Mouse (Mus musculus) hindbrain, embryonic 11.5 days (tissue): Measurements from ENCODE around the gene Usb1. TPM values are rescaled to one million over a fixed set of nuclear protein-coding genes. Genes with fewer than 3 reads are reported as not detected.

Experiments used
- ATAC-seq: fragments of 200-750 bp; cut with Nextera tagmentation; 2 replicates; pipeline ENCODE4 v1.8.0; 2017; ENCODE audit warnings: mild to moderate bottlenecking, moderate TSS enrichment, moderate library complexity; ENCODE audit not compliant: low FRiP score
- DNase-seq: peaks from one replicate; pipeline ENCODE4 v3.0.0-alpha.2; 2015; ENCODE audit warnings: low spot score
- H3K27ac ChIP-seq: fragments of 300-500 bp; sonication (generic); 2 replicates; pipeline ENCODE4 v1.5.1; 2014; ENCODE audit warnings: mild to moderate bottlenecking, low read depth, low read length
- H3K27me3 ChIP-seq: fragments of 300-500 bp; sonication (generic); 2 replicates; pipeline ENCODE4 v1.6.1; 2014; ENCODE audit warnings: mild to moderate bottlenecking, low read length, moderate library complexity, mixed read lengths; ENCODE audit not compliant: control insufficient read depth, insufficient read depth
- H3K36me3 ChIP-seq: fragments of 300-500 bp; sonication (generic); 2 replicates; pipeline ENCODE4 v1.6.1; 2014; ENCODE audit warnings: mild to moderate bottlenecking, low read length, moderate library complexity, mixed read lengths; ENCODE audit not compliant: control insufficient read depth, insufficient read depth
- H3K4me1 ChIP-seq: fragments of 300-500 bp; sonication (generic); replicated peaks from 2 replicates; pipeline ENCODE4 v1.6.1; 2014; ENCODE audit warnings: low read length, mixed read lengths; ENCODE audit not compliant: control insufficient read depth, insufficient read depth
- H3K4me2 ChIP-seq: fragments of 300-500 bp; sonication (generic); replicated peaks from 2 replicates; pipeline ENCODE4 v1.6.1; 2014; ENCODE audit warnings: mild to moderate bottlenecking, low read depth, low read length
- H3K4me3 ChIP-seq: fragments of 300-500 bp; sonication (generic); 2 replicates; pipeline ENCODE4 v1.5.1; 2014; ENCODE audit warnings: low read depth, low read length
- H3K9ac ChIP-seq: fragments of 300-500 bp; sonication (generic); 2 replicates; pipeline ENCODE4 v1.6.1; 2014; ENCODE audit warnings: low read depth, low read length
- H3K9me3 ChIP-seq: fragments of 300-500 bp; sonication (generic); 2 replicates; pipeline ENCODE4 v1.6.1; 2016; ENCODE audit warnings: low read length; ENCODE audit not compliant: control insufficient read depth
- WGBS: fragments of 180-500 bp; shearing (Covaris S2); extraction: QIAGEN DNeasy Blood & Tissue Kit; methylation state at CpG from one replicate; pipeline ENCODE4 v1.1.7; 2014; 5-methylcytosine and 5-hydroxymethylcytosine counted together
- polyA plus RNA-seq: library from polyadenylated mRNA; unstranded; fragments of >200 nt; fragmentation: Nextera tagmentation; extraction: Ambion mirVana; gene quantifications from 2 replicates; pipeline ENCODE4 v1.2.1, GENCODE M21; 2014

The Usb1 gene
- 36.5 and 40.3 TPM in 2 replicates for polyA plus RNA-seq

DNA sequence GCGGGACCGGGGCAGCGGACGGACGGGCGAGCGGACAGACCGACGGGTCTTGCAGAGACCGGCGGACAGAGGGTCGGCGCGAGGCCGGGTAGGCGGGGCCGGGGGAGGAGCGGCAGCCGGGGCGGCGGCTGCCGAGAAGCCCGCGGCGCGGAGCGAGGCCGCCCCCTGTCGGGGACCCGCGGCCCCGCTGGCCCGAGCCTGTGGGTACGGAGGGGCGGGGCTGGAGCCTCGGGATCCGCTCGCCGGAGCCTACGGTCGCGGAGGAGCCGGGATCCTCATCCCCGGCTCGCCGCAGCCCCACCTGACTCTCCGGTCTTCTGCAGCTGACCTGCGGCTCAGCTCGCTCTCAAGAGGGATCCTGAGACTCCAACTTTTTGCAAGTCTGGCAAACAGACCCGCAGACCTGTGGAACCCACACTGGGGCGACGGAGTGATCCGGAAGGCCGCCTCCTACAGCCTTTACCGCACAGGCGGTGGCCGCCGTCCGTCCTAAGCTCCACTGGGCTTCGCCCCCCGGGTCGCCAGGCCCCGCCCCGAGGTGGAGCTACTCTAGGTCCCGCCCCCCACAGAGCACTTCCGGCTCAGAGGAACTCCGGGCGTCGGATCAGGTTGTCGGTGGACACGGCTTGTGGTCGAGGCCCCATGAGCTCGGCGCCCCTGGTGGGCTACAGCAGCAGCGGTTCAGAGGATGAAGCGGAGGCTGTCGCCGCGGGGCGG, at the start of gene Usb1, which contains the start of gene Zfp319:
TSS of gene Usb1 (plus strand) at position 565 of the 717 bp plus-strand sequence.
TSS of gene Zfp319 (minus strand) at position 231 of the 717 bp plus-strand sequence.
- Histone ChIP-seq H3K36me3 (peaks cover 10% of the 10 kb centered on the region; the same call in 1 of the 2 replicates), H3K4me1 (0 out of 2 replicates have a peak, but pooled peaks cover 5% of the 10 kb centered on the region), H3K27me3 (no peaks in the 10 kb centered on the region), H3K4me3 (peak within 1 kb of the TSS; percentile 56), H3K9me3 (no peaks in the 10 kb centered on the region), H3K27ac (peak within 1 kb of the TSS; percentile 97), H3K9ac (peak within 1 kb of the TSS; percentile 85), H3K4me2 (peak within 1 kb of the TSS; percentile 84)
- ATAC-seq (peak; percentile 95), DNase-seq (peak; percentile 96)
- under 1% methylated on average over 72 of the region's 80 CpGs for WGBS

- Histone ChIP-seq H3K36me3 (no peaks in the 10 kb centered on the region), H3K4me3 (no peak overlapping the region), H3K27ac (no peak overlapping the region), H3K27me3 (no peaks in the 10 kb centered on the region), H3K9me3 (no peaks in the 10 kb centered on the region), H3K9ac (no peak overlapping the region), H3K4me1 (no peaks in the 10 kb centered on the region), H3K4me2 (no peak overlapping the region)
- ATAC-seq (no peak), DNase-seq (no peak)
- WGBS: 84% methylated on average over 6 of the region's 6 CpGs
These were observed 42.9 kb upstream of the Usb1 start for GRCm38 (mm10) chr8:95289066-95289650.

DNA sequence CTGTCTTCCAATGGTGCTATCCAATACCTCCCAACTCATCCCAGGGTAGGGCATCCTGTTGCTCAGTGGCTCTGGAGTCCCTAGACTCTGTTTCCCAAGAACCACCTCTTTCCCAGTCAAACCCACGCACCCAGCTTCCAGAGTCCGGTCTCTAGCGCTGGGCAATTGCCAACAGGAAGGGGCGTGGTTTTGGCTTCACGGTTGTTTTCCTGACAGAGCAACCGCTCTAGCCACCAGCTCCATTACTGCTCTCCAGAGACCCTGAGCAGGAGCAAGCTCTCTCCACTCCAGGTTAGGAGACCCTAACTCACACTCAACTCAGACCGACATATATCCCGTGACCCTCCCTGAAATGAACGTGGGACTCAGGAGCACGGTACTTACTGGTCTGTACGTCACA, 38.9 kb upstream of the Usb1 start:
- DNase-seq (no peak), ATAC-seq (no peak)
- 90% methylated on average over 11 of the region's 11 CpGs for WGBS
- Histone ChIP-seq H3K27ac (no peak overlapping the region), H3K4me2 (no peak overlapping the region), H3K36me3 (no peaks in the 10 kb centered on the region), H3K4me1 (no peaks in the 10 kb centered on the region), H3K4me3 (no peak overlapping the region), H3K9me3 (no peaks in the 10 kb centered on the region), H3K9ac (no peak overlapping the region), H3K27me3 (no peaks in the 10 kb centered on the region)

GRCm38 (mm10) chr8:95293891-95294290, 38.2 kb upstream of the Usb1 start:
- no peak overlapping the region for H3K4me3 ChIP-seq
- H3K27me3 ChIP-seq: no peaks in the 10 kb centered on the region
- ATAC-seq (no peak), DNase-seq (no peak)
- no peak overlapping the region for H3K27ac ChIP-seq
- no peak overlapping the region for H3K4me2 ChIP-seq
- H3K4me1 ChIP-seq: no peaks in the 10 kb centered on the region
- no peaks in the 10 kb centered on the region for H3K9me3 ChIP-seq
- H3K36me3 ChIP-seq: no peaks in the 10 kb centered on the region
- 81% methylated on average over 7 of the region's 7 CpGs for WGBS
- no peak overlapping the region for H3K9ac ChIP-seq

DNA sequence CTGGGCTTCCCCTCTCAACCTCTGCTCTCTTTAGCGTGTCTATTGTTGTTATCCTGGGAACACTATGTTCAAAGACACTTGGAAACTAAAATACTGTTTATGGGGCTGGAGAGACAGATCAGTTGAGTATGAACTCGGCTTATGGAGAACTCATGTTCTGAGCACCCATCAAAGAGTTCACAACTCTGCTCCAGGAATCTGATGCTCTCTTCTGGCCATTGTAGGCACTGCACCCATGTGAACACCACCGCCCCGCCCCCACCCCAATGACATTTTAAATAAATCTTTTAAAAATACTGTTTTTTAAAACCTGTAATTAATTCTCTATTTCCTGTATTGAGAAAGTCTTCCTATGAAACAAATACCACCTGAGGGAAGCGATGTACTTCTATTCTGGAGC, 29.7 kb upstream of the Usb1 start:
- H3K9me3 ChIP-seq: no peaks in the 10 kb centered on the region
- H3K27ac ChIP-seq: no peak overlapping the region
- DNase-seq (peak; percentile 59), ATAC-seq (no peak)
- WGBS: 30% methylated on average over 5 of the region's 5 CpGs
- H3K36me3 ChIP-seq: no peaks in the 10 kb centered on the region
- no peaks in the 10 kb centered on the region for H3K27me3 ChIP-seq
- H3K4me3 ChIP-seq: no peak overlapping the region
- H3K4me2 ChIP-seq: no peak overlapping the region
- H3K4me1 ChIP-seq: no peaks in the 10 kb centered on the region
- H3K9ac ChIP-seq: no peak overlapping the region

DNA sequence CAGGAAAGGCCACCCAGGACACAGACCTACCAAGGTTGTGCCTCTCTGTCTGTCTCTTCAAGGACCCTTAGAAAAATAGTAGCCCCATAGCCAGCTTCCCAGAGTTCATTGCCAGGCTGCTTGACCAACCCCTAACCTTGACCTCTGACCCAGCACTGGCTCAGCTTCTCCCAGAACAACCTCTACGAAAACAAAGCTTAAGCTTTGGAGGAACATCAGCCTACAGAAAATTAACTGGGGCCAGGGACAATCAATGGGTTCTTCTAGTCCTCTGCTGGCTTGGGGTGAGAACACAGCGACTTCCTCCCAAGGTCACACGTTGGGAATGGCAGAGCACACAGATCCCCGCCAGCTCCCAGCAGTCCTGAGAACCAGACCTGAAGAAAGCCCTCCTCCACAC, 26.6 kb upstream of the Usb1 start:
- H3K27ac ChIP-seq: no peak overlapping the region
- H3K27me3 ChIP-seq: no peaks in the 10 kb centered on the region
- DNase-seq (no peak), ATAC-seq (no peak)
- no peaks in the 10 kb centered on the region for H3K4me1 ChIP-seq
- H3K9me3 ChIP-seq: no peaks in the 10 kb centered on the region
- H3K4me3 ChIP-seq: no peak overlapping the region
- H3K9ac ChIP-seq: no peak overlapping the region
- H3K36me3 ChIP-seq: no peaks in the 10 kb centered on the region
- 63% methylated on average over 4 of the region's 4 CpGs for WGBS
- H3K4me2 ChIP-seq: no peak overlapping the region

GRCm38 (mm10) chr8:95306431-95306830, 25.7 kb upstream of the Usb1 start, which contains the start of gene Cngb1:
TSS of gene Cngb1 (minus strand) at chr8:95306585.
- ATAC-seq (no peak), DNase-seq (no peak)
- H3K27ac ChIP-seq: no peak within 1 kb of the TSS
- no peak within 1 kb of the TSS for H3K4me3 ChIP-seq
- H3K27me3 ChIP-seq: no peaks in the 10 kb centered on the region
- H3K9me3 ChIP-seq: no peaks in the 10 kb centered on the region
- no peak within 1 kb of the TSS for H3K9ac ChIP-seq
- 60% methylated on average over 6 of the region's 6 CpGs for WGBS
- H3K4me2 ChIP-seq: no peak within 1 kb of the TSS
- no peaks in the 10 kb centered on the region for H3K4me1 ChIP-seq
- no peaks in the 10 kb centered on the region for H3K36me3 ChIP-seq

GRCm38 (mm10) chr8:95310342-95310970, 21.6 kb upstream of the Usb1 start, which contains the start of gene Tepp:
TSS of gene Tepp (plus strand) at chr8:95310566.
- H3K4me1 ChIP-seq: no peaks in the 10 kb centered on the region
- H3K9me3 ChIP-seq: no peaks in the 10 kb centered on the region
- H3K27ac ChIP-seq: no peak within 1 kb of the TSS
- WGBS: 31% methylated on average over 6 of the region's 6 CpGs
- no peak for DNase-seq
- H3K4me2 ChIP-seq: no peak within 1 kb of the TSS
- no peak within 1 kb of the TSS for H3K4me3 ChIP-seq
- H3K36me3 ChIP-seq: no peaks in the 10 kb centered on the region
- H3K9ac ChIP-seq: no peak within 1 kb of the TSS
- H3K27me3 ChIP-seq: no peaks in the 10 kb centered on the region
- peak; percentile 69 for ATAC-seq
